Mouse (Mus musculus) cerebellum, adult 18-20 months (tissue): ENCODE measurements around the gene Gm45140.
A peak's percentile ranks its signal among the peaks of the same experiment; 100 is the strongest.

Source experiments
- DNase-seq, 2 experiments: peaks; one replicate each; pipeline ENCODE4 v3.0.0; 2021

Gene Gm45140

DNA sequence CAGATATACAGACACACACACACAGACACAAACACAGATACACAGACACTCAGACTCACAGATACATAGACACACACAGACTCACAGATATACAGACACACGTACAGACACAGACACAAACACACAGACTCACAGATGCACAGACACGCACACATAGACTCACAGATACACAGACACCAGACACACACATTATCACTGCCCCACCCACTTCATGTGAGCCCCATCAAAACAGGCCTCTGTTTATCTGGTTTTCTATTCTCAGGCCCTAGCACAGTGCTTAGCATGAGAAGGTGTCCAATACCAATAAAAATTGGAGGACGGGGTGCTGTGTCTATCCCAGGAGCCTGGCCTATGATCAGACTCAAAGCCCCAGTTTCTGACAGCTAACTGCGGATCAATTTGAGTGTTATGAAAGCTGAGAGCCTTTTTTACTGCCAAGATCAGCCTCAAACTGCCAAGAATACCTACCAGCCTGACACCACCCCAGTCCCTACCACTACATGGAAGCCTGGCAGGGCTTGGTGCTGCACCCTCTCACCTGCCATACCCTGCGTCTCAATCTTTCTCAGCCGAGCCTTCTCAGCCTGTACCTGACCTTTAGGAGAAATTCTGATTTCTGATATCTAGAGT lies 39.2 kb downstream of the Gm45140 start:
- no peak for DNase-seq

- DNase-seq: peak; percentile 67 to 72
Observed at GRCm38 (mm10) chr6:87795385-87796150, 40.0 kb downstream of the Gm45140 start.

DNA sequence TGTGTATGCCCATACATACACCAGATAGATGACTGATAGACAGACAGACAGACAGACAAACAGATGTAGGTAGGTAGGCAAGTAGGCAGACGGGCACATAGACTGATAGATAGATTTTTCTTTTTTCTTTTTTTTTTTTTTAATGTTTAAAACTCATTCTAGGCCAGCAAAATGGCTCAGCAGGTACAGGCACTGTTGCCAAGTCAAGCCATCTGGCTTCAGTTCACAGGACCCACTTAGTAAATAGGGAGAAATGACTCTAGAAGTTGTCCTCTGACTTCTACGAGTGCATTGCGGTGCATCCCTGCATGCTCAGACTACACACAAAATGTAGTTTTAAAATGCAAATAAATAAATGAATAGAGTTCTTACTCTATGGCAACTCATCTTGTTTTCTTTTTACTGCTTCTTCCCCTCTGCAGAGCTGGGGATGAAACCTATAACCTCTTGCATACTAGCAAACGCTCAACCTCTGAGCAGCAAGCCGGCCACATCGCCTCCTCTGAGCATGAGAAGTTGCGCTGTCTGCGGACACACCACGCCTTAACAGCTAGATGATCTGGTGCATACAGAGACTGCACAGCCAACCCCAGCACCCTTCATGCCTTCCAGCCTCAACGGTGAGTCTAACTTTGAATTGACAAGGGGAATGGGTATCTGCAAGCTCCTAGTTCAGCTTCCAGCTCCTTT lies 41.6 kb downstream of the Gm45140 start:
- DNase-seq: peak; percentile 84 to 87

- peak; percentile 30 to 33 for DNase-seq
Observed at GRCm38 (mm10) chr6:87791826-87792225, 43.8 kb downstream of the Gm45140 start.

- peak in 1 of 2 experiments; percentile 23 for DNase-seq
Observed at GRCm38 (mm10) chr6:87790779-87791480, 44.7 kb downstream of the Gm45140 start.

DNA sequence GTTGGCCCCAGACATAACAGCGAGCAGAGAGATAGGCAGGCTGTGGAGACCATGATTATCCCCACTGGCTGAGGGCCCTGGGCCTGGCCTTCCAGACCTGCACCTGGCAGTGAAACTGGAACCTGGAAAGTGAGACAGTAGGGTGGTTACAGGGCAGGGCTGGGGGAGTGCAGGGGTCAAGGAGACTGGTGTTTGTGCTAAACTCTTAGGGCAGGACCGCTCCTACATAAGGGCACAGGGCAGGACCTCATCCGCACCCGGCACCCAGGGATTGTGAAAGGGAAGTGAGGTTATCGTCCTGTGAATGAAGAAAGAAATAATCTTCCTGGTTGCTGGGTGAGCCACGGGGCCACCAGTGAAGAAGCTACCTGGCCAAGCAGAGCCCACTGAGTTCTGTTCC lies 45.8 kb downstream of the Gm45140 start:
- no peak for DNase-seq

- DNase-seq: peak in 1 of 2 experiments; percentile 31
Observed at GRCm38 (mm10) chr6:87788896-87789587, 46.6 kb downstream of the Gm45140 start.

DNA sequence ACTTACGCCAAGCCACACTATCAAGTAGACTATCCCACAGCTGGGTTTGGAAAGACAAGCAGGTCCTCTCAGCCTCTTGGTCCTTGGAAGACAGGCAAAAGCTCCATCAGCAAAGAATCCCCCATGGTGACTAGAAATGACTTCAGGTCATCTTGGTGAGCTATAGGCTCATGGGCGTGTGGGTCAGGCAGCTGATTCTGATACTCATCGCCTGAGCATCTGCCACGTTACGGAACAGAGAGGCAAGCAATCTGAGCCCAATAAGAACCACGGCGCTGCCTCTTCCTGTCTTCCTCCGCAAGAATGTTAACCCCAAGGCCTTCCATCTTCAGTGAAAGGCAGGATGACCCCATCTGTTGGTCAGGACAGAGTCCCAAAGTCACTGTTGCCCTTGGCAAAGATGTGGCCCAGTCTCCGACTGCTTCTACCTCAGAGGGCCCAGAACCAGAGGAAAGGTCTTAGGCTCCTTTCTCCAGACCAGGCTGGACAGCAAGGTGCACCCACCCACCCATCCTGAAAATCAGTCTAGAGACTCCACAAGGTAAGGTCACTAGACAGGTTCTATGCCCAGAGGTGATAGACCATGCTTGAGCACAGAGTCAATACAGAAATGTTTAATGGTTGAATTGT lies 47.2 kb downstream of the Gm45140 start:
- no peak for DNase-seq

DNA sequence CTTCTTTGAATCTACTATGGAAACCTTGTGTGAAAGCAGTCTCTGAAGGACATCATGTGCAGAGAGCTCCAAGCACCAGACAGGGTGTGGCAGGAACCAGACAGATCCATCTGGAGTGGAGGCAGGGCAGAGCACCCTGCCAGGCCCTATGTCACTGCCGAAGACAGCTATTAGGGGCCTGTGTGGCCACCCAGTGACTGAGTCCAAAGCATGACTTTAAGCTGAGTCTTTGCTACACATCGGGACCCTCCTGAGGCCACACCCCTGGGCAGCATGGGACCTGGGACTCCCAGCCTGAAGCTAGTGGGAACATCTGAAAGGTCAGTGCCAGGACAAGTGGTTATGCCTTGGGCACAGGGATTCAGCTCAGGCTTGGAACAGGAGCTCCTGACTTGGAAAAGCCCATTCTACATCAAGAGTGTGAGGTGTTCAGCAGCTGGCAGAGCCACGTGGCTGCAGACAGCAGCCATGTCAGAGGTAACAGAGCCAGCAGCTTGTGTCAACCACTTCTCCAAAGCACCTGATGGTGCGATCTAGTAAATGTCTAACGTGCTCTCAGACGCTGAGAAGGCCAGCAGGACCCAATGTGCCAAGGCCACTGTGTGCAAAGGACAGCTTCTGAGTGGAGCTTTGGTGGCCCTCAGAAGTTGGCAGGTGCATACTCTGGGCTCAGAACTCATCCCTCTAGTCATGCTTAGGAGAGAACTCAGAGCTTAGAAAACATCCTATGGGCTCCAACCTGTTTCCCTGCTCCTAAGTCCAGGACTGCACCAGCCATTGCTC lies 48.3 kb downstream of the Gm45140 start:
- DNase-seq: no peak

- no peak for DNase-seq
Observed at GRCm38 (mm10) chr6:87786621-87787020, 49.0 kb downstream of the Gm45140 start.

DNA sequence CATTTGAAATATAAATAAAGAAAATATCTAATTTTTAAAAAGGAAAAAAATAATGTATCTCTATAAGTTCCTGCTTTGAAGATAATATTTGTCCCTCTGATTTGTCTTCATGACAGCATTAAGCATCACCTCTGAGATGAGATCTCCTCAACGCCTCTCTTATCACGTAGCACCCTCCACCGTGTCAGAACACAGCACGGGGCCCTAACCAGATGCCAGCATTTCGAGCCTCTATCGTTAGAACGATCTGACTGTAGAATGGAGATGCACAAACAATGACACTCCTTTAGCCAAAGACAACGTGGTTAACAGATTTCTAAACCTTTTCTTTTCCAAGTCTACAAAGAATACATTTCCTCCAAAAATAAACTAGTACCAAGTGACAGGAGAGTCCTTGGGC lies 51.6 kb downstream of the Gm45140 start:
- DNase-seq: no peak

- DNase-seq: no peak
Observed at GRCm38 (mm10) chr6:87780546-87781301, 54.9 kb downstream of the Gm45140 start.

- peak; percentile 31 to 37 for DNase-seq
Observed at GRCm38 (mm10) chr6:87779174-87780165, 56.1 kb downstream of the Gm45140 start.

GRCm38 (mm10) chr6:87778294-87779173 lies 57.1 kb downstream of the Gm45140 start:
- DNase-seq: no peak

- no peak for DNase-seq
Observed at GRCm38 (mm10) chr6:87777842-87778241, 57.8 kb downstream of the Gm45140 start, which contains the start of gene Gp9. TSS of gene Gp9 (plus strand) at chr6:87778072.

GRCm38 (mm10) chr6:87776663-87777062 lies 58.9 kb downstream of the Gm45140 start:
- DNase-seq: no peak

DNA sequence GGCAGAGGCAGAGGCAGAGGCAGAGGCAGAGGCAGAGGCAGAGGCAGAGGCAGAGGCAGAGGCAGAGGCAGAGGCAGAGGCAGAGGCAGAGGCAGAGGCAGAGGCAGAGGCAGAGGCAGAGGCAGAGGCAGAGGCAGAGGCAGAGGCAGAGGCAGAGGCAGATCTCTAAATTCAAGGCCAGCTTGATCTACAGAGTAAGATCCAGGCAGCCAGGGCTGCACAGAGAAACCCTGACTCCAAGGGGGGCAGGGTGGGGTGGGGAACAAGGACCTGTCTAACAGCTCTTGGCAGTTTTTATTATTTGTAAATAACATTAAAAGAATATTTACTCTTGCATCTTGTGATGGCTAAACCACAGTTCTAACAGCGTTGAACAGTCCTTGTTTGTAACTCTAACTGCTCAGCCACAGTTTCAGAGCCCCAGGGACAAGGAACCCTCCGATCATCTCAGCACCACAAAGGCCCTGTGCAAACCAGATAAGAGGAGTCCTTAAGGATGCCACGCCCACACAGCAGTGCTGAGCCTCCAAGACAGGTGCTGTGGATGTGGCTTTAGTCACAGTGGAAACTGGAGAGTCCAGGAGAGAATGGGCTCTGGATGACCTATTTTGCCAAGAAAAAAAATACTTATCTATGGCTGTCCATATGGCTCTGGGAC lies 59.9 kb downstream of the Gm45140 start:
- no peak for DNase-seq
